Mouse (Mus musculus): ENCODE results near the gene Irak3. TPM values are rescaled to one million over a fixed set of nuclear protein-coding genes. Genes with fewer than 3 reads are reported as not detected.

Irak3 gene
- total RNA-seq, 2 experiments from 2014 or later, result 0.61 to 0.72 TPM

- no peak for TF ChIP-seq CTCF (IDR thresholded peaks at IDR 0.05)
- no peak for DNase-seq (ENCODE audit: extremely low spot score in 1 of 2, low spot score in 2 of 2)
- Histone ChIP-seq H3K4me3 (no peak overlapping the region), H3K27ac (no peak overlapping the region)
- intact Hi-C loops (cut with DNase I), result no loop called here
Measured at GRCm38 (mm10) chr10:120174192-120174705, 27.7 kb downstream of the Irak3 start.

DNA sequence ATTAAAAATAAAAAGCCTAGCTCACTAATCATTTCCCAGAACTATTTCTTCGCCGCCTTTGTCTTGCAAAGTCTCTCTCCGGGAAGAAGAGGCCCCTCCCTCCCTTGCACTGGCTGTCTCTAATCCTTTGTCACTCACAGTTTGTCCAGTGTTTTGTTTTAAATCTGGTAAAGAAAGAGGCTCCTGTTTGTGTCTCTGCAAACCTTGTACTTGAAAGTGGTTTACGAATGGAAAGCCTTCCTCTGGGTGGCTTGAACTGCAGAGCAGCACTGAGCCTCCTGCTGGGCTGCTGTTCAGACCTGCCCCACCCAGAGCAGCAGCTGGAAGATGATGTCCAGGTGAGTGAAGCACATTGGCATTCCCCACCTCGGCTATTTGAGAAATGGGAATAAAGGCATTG is 30.6 kb downstream of the Irak3 start:
- intact Hi-C loops (cut with DNase I), result no loop called here
- TF ChIP-seq CTCF (IDR thresholded peaks at IDR 0.05), result no peak
- H3K27ac ChIP-seq, result no peak overlapping the region
- H3K4me3 ChIP-seq, result no peak overlapping the region
- no peak for DNase-seq (ENCODE audit: extremely low spot score in 1 of 2, low spot score in 2 of 2)

GRCm38 (mm10) chr10:120170277-120170676 is 31.7 kb downstream of the Irak3 start:
- intact Hi-C loops (cut with DNase I), result no loop called here
- no peak overlapping the region for H3K4me3 ChIP-seq
- no peak for DNase-seq (ENCODE audit: extremely low spot score in 1 of 2, low spot score in 2 of 2)
- TF ChIP-seq CTCF (IDR thresholded peaks at IDR 0.05), result no peak
- H3K27ac ChIP-seq, result no peak overlapping the region

DNA sequence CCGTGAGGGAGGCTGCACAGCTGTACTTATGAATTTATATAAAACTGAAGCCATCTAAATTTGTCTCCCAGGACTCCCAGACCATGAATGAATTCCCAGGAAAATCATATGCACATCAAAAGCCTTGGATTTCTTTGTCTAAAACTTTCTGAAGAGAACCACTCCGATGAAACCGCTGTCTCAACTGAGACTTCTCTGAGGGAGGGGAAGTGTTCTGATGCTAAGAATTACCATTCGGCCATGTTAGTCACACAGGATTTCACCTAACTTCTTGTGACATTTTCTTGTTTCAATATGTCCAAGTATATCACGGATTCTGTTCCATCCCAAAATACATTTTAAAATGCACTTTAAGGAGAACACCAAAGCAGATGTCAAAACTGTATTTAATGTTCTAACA is 32.1 kb downstream of the Irak3 start:
- DNase-seq (ENCODE audit: extremely low spot score in 1 of 2, low spot score in 2 of 2), result no peak
- no peak overlapping the region for H3K4me3 ChIP-seq
- intact Hi-C loops (cut with DNase I), result no loop called here

GRCm38 (mm10) chr10:120169064-120169463 is 32.9 kb downstream of the Irak3 start:
- no peak overlapping the region for H3K4me3 ChIP-seq
- no peak for DNase-seq (ENCODE audit: extremely low spot score in 1 of 2, low spot score in 2 of 2)
- no peak for TF ChIP-seq CTCF (IDR thresholded peaks at IDR 0.05)
- H3K27ac ChIP-seq, result no peak overlapping the region
- intact Hi-C loops (cut with DNase I), result no loop called here

More for the DNA sequence above, 32.1 kb downstream of the Irak3 start:
- no peak overlapping the region for H3K27ac ChIP-seq
- no peak for TF ChIP-seq CTCF (IDR thresholded peaks at IDR 0.05)

GRCm38 (mm10) chr10:120168070-120168469 is 33.9 kb downstream of the Irak3 start:
- intact Hi-C loops (cut with DNase I), result no loop called here
- DNase-seq (ENCODE audit: extremely low spot score in 1 of 2, low spot score in 2 of 2), result no peak
- TF ChIP-seq CTCF (IDR thresholded peaks at IDR 0.05), result no peak
- Histone ChIP-seq H3K4me3 (no peak overlapping the region), H3K27ac (no peak overlapping the region)

GRCm38 (mm10) chr10:120165793-120166503 is 36.0 kb downstream of the Irak3 start:
- Histone ChIP-seq H3K27ac (no peak overlapping the region), H3K4me3 (no peak overlapping the region)
- DNase-seq (ENCODE audit: extremely low spot score in 1 of 2, low spot score in 2 of 2), result no peak
- no peak for TF ChIP-seq CTCF (IDR thresholded peaks at IDR 0.05)
- intact Hi-C loops (cut with DNase I), result no loop called here

DNA sequence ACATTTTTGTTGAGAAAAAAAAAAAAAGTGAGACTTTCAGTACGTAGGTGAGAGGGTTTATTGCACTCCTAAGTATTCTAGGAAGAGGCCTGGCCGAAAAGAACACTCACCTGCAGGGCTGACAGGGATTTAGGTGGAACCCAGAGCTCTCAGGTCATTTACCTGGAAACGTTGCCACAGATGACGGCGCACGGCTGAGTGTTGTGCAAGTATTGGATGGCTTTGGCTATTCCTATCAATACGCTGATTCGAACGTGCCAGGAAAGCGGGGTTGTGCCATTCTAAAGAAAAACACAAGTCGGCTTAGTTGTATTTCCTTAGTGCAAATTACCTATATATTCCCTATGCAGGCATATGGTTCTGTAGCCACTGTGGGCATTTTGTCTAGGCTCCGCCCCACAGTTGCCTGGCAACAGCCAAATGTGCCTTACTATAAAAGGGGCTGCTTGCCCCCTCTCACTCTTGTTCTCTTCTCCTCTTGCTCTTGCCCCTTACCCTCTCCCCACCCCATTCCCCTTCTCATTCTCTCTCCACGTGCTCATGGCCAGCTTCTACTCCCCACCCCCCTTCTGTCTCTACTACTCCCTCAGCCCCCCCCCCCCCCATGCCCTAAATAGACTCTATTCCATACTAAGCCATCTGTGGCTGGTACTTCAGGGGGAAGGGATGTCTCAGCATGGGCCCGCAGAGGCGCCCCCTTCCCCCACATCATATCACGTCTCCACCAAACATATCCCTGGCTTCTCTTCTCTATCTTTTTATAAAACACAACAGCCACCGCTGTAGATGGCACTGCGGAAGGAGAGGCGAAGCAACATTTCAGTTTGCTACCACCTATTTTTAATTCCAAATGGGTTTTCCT is 36.8 kb downstream of the Irak3 start:
- no peak for TF ChIP-seq CTCF (IDR thresholded peaks at IDR 0.05)
- Histone ChIP-seq H3K27ac (no peak overlapping the region), H3K4me3 (no peak overlapping the region)
- no peak for DNase-seq (ENCODE audit: extremely low spot score in 1 of 2, low spot score in 2 of 2)
- intact Hi-C loops (cut with DNase I), result no loop called here

DNA sequence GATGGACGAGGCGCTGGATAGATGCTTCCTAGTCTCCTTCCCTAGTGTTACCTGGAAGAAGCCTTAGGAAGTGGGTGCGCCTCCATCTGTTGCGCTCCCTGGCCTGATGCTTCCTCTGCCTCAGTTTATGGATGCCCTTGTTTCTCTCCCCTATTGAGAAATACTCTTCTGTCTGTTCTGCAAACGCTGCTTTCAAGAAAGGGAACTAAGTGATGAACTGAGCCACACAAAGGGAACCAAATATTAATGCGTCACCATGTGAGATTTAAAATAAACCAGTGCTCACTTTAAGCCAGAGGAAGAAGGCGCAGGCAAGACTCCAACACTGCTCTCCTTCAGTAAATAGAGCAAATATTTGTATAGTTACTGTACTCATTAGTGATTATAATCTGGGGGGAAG is 38.4 kb downstream of the Irak3 start:
- Histone ChIP-seq H3K4me3 (no peak overlapping the region), H3K27ac (no peak overlapping the region)
- no peak for DNase-seq (ENCODE audit: extremely low spot score in 1 of 2, low spot score in 2 of 2)
- intact Hi-C loops (cut with DNase I), result no loop called here
- TF ChIP-seq CTCF (IDR thresholded peaks at IDR 0.05), result no peak

DNA sequence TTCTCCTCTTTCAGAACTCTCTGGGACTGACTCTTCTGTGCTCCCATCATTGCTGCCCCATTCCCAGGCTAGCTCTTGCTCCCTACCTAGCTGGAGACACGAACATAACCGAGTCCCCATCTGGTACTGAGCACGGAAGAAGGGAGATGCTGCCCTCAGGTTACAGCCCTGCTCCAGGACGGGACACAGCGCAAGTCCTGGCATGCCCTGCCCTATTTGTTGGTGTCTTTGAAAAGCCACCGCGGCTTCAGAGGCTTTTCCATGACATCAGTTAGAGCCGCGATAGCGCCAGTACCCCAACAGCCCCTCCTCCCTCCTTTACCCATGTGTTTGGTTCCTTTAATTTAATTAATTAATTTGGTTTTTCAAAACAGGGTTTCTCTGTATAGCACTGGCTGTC is 39.1 kb downstream of the Irak3 start:
- TF ChIP-seq CTCF (IDR thresholded peaks at IDR 0.05), result no peak
- intact Hi-C loops (cut with DNase I), result no loop called here
- Histone ChIP-seq H3K4me3 (no peak overlapping the region), H3K27ac (no peak overlapping the region)
- no peak for DNase-seq (ENCODE audit: extremely low spot score in 1 of 2, low spot score in 2 of 2)

- intact Hi-C loops (cut with DNase I), result no loop called here
- H3K27ac ChIP-seq, result no peak overlapping the region
Measured at GRCm38 (mm10) chr10:120160533-120160932, 41.4 kb downstream of the Irak3 start.

GRCm38 (mm10) chr10:120153911-120154310 is 48.0 kb downstream of the Irak3 start:
- DNase-seq (ENCODE audit: extremely low spot score in 1 of 2, low spot score in 2 of 2), result no peak
- intact Hi-C loops (cut with DNase I), result no loop called here
- Histone ChIP-seq H3K4me3 (no peak overlapping the region), H3K27ac (no peak overlapping the region)
- no peak for TF ChIP-seq CTCF (IDR thresholded peaks at IDR 0.05)

More at GRCm38 (mm10) chr10:120160533-120160932, 41.4 kb downstream of the Irak3 start:
- DNase-seq (ENCODE audit: extremely low spot score in 1 of 2, low spot score in 2 of 2), result no peak
- no peak for TF ChIP-seq CTCF (IDR thresholded peaks at IDR 0.05)
- no peak overlapping the region for H3K4me3 ChIP-seq

All from left cerebral cortex, adult 2 months (tissue).